Mouse (Mus musculus) liver, postnatal 0 days (tissue): ENCODE measurements around the gene Draxin.

ENCODE experiments used
- CTCF ChIP-seq: sonication (generic); IDR thresholded peaks from 2 replicates; pipeline ENCODE4 v1.5.1; 2016; ENCODE audit warnings: antibody characterized with exemption, low read depth
- EP300 ChIP-seq: IDR thresholded peaks from 2 replicates; pipeline ENCODE4 v1.6.1; 2016; ENCODE audit warnings: antibody characterized with exemption, low read depth, mild to moderate bottlenecking

DNA sequence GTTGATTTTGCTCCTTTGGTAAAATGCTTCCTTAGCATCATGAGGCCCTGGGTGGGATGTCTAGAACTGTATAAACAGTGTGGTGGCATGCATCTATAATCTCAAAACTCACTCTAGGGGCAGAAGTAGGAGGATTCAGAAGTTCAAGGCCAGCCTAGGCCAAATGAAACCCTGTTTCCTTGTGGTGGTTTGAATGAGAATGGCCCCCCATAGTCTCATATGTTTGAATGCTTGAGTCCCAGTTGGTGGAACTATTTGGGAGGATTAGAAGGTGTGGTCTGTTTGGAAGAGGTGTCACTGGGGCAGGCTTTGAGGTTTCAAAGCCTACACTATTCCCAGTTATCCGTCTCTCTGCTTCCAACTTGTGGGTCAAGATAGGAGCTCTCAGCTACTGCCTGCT is 39.3 kb downstream of the Draxin start:
- TF ChIP-seq CTCF (no peak), EP300 (no peak)
